Mouse (Mus musculus): ENCODE results near the gene Klk1b1. TPM values are rescaled to one million over a fixed set of nuclear protein-coding genes. Genes with fewer than 3 reads are reported as not detected.
"Not testable (repeated sequence)": the region's sequence is repeated elsewhere in the genome, so short reads cannot be mapped to it uniquely, and the experiment has no call there.

The Klk1b1 gene
- polyA plus RNA-seq, 1 experiment from 2014 or later = not detected

- Histone ChIP-seq H3K27me3 (ENCODE audit: control insufficient read depth, insufficient read depth, low read length) (no peaks in the 10 kb centered on the region), H3K27ac (ENCODE audit: low read depth, low read length) (no peak overlapping the region), H3K36me3 (ENCODE audit: control insufficient read depth, insufficient read depth, low read length) (no peaks in the 10 kb centered on the region), H3K4me2 (ENCODE audit: low read depth, low read length, severe bottlenecking) (no peak overlapping the region), H3K9me3 (ENCODE audit: control insufficient read depth, low read length) (no peaks in the 10 kb centered on the region), H3K9ac (ENCODE audit: low read length) (no peak overlapping the region), H3K4me1 (replicated peaks; ENCODE audit: control insufficient read depth, insufficient read depth, low read length) (no peaks in the 10 kb centered on the region), H3K4me3 (ENCODE audit: low read depth, low read length) (no peak overlapping the region)
- DNase-seq (ENCODE audit: low spot score) (no peak), ATAC-seq (replicated peaks; ENCODE audit: low FRiP score) (no peak)
- 65% methylated on average over 4 of the region's 4 CpGs for WGBS
These were observed 34.2 kb upstream of the Klk1b1 start for GRCm38 (mm10) chr7:43932337-43932736.

- Histone ChIP-seq H3K9me3 (ENCODE audit: control insufficient read depth, low read length) (no peaks in the 10 kb centered on the region), H3K27me3 (ENCODE audit: control insufficient read depth, insufficient read depth, low read length) (no peaks in the 10 kb centered on the region), H3K4me2 (ENCODE audit: low read depth, low read length, severe bottlenecking) (no peak within 1 kb of the TSS), H3K4me1 (replicated peaks; ENCODE audit: control insufficient read depth, insufficient read depth, low read length) (no peaks in the 10 kb centered on the region), H3K4me3 (ENCODE audit: low read depth, low read length) (no peak within 1 kb of the TSS), H3K27ac (ENCODE audit: low read depth, low read length) (no peak within 1 kb of the TSS), H3K9ac (ENCODE audit: low read length) (no peak within 1 kb of the TSS), H3K36me3 (ENCODE audit: control insufficient read depth, insufficient read depth, low read length) (no peaks in the 10 kb centered on the region)
- ATAC-seq (replicated peaks; ENCODE audit: low FRiP score) (no peak), DNase-seq (ENCODE audit: low spot score) (no peak)
- WGBS = 86% methylated on average over 3 of the region's 3 CpGs
These were observed 33.1 kb upstream of the Klk1b1 start, which contains the start of gene Klk15 for GRCm38 (mm10) chr7:43933440-43933839. Gene Klk15, plus strand, starts transcription at chr7:43933740.

GRCm38 (mm10) chr7:43934747-43935146 is 31.8 kb upstream of the Klk1b1 start:
- H3K4me1 ChIP-seq (replicated peaks; ENCODE audit: control insufficient read depth, insufficient read depth, low read length) = no peaks in the 10 kb centered on the region
- no peaks in the 10 kb centered on the region for H3K27me3 ChIP-seq (ENCODE audit: control insufficient read depth, insufficient read depth, low read length)
- no peak overlapping the region for H3K4me2 ChIP-seq (ENCODE audit: low read depth, low read length, severe bottlenecking)
- H3K9me3 ChIP-seq (ENCODE audit: control insufficient read depth, low read length) = no peaks in the 10 kb centered on the region
- no peak overlapping the region for H3K4me3 ChIP-seq (ENCODE audit: low read depth, low read length)
- no peak overlapping the region for H3K27ac ChIP-seq (ENCODE audit: low read depth, low read length)
- ATAC-seq (replicated peaks; ENCODE audit: low FRiP score) = no peak
- no peak overlapping the region for H3K9ac ChIP-seq (ENCODE audit: low read length)
- DNase-seq (ENCODE audit: low spot score) = no peak
- 65% methylated on average over 3 of the region's 3 CpGs for WGBS
- H3K36me3 ChIP-seq (ENCODE audit: control insufficient read depth, insufficient read depth, low read length) = no peaks in the 10 kb centered on the region

GRCm38 (mm10) chr7:43936551-43936950 is 30.0 kb upstream of the Klk1b1 start:
- DNase-seq (ENCODE audit: low spot score) (no peak), ATAC-seq (replicated peaks; ENCODE audit: low FRiP score) (no peak)
- no peak overlapping the region for H3K4me2 ChIP-seq (ENCODE audit: low read depth, low read length, severe bottlenecking)
- no peak overlapping the region for H3K4me3 ChIP-seq (ENCODE audit: low read depth, low read length)
- 89% methylated on average over 14 of the region's 14 CpGs for WGBS
- no peak overlapping the region for H3K9ac ChIP-seq (ENCODE audit: low read length)
- no peaks in the 10 kb centered on the region for H3K4me1 ChIP-seq (replicated peaks; ENCODE audit: control insufficient read depth, insufficient read depth, low read length)
- H3K36me3 ChIP-seq (ENCODE audit: control insufficient read depth, insufficient read depth, low read length) = no peaks in the 10 kb centered on the region
- no peaks in the 10 kb centered on the region for H3K9me3 ChIP-seq (ENCODE audit: control insufficient read depth, low read length)
- no peaks in the 10 kb centered on the region for H3K27me3 ChIP-seq (ENCODE audit: control insufficient read depth, insufficient read depth, low read length)
- no peak overlapping the region for H3K27ac ChIP-seq (ENCODE audit: low read depth, low read length)

GRCm38 (mm10) chr7:43942293-43942692 is 24.3 kb upstream of the Klk1b1 start:
- not testable (repeated sequence) for H3K9me3 ChIP-seq (ENCODE audit: control insufficient read depth, low read length); H3K4me1 ChIP-seq (replicated peaks; ENCODE audit: control insufficient read depth, insufficient read depth, low read length); H3K27ac ChIP-seq (ENCODE audit: low read depth, low read length); H3K36me3 ChIP-seq (ENCODE audit: control insufficient read depth, insufficient read depth, low read length); ATAC-seq (replicated peaks; ENCODE audit: low FRiP score); H3K4me2 ChIP-seq (ENCODE audit: low read depth, low read length, severe bottlenecking); H3K4me3 ChIP-seq (ENCODE audit: low read depth, low read length); H3K27me3 ChIP-seq (ENCODE audit: control insufficient read depth, insufficient read depth, low read length); H3K9ac ChIP-seq (ENCODE audit: low read length); DNase-seq (ENCODE audit: low spot score)
- 78% methylated on average over 3 of the region's 3 CpGs for WGBS

- DNase-seq (ENCODE audit: low spot score) = no peak
- no peaks in the 10 kb centered on the region for H3K27me3 ChIP-seq (ENCODE audit: control insufficient read depth, insufficient read depth, low read length)
- 89% methylated on average over 3 of the region's 3 CpGs for WGBS
- ATAC-seq (replicated peaks; ENCODE audit: low FRiP score) = no peak
- no peak overlapping the region for H3K27ac ChIP-seq (ENCODE audit: low read depth, low read length)
- no peaks in the 10 kb centered on the region for H3K36me3 ChIP-seq (ENCODE audit: control insufficient read depth, insufficient read depth, low read length)
- no peaks in the 10 kb centered on the region for H3K9me3 ChIP-seq (ENCODE audit: control insufficient read depth, low read length)
- no peak overlapping the region for H3K9ac ChIP-seq (ENCODE audit: low read length)
- H3K4me1 ChIP-seq (replicated peaks; ENCODE audit: control insufficient read depth, insufficient read depth, low read length) = no peaks in the 10 kb centered on the region
- H3K4me2 ChIP-seq (ENCODE audit: low read depth, low read length, severe bottlenecking) = no peak overlapping the region
- H3K4me3 ChIP-seq (ENCODE audit: low read depth, low read length) = no peak overlapping the region
These were observed 21.8 kb upstream of the Klk1b1 start for GRCm38 (mm10) chr7:43944727-43945264.

- ATAC-seq (replicated peaks; ENCODE audit: low FRiP score) = no peak
- H3K9me3 ChIP-seq (ENCODE audit: control insufficient read depth, low read length) = no peaks in the 10 kb centered on the region
- no peak within 1 kb of the TSS for H3K4me2 ChIP-seq (ENCODE audit: low read depth, low read length, severe bottlenecking)
- H3K27ac ChIP-seq (ENCODE audit: low read depth, low read length) = no peak within 1 kb of the TSS
- H3K4me3 ChIP-seq (ENCODE audit: low read depth, low read length) = no peak within 1 kb of the TSS
- 85% methylated on average over 2 of the region's 2 CpGs for WGBS
- H3K27me3 ChIP-seq (ENCODE audit: control insufficient read depth, insufficient read depth, low read length) = no peaks in the 10 kb centered on the region
- no peaks in the 10 kb centered on the region for H3K36me3 ChIP-seq (ENCODE audit: control insufficient read depth, insufficient read depth, low read length)
- no peaks in the 10 kb centered on the region for H3K4me1 ChIP-seq (replicated peaks; ENCODE audit: control insufficient read depth, insufficient read depth, low read length)
- DNase-seq (ENCODE audit: low spot score) = no peak
- no peak within 1 kb of the TSS for H3K9ac ChIP-seq (ENCODE audit: low read length)
These were observed 16.2 kb upstream of the Klk1b1 start, which contains the start of gene Klk1b8 for GRCm38 (mm10) chr7:43950364-43950763. Gene Klk1b8, plus strand, starts transcription at chr7:43950664.

- Histone ChIP-seq H3K27me3 (ENCODE audit: control insufficient read depth, insufficient read depth, low read length) (no peaks in the 10 kb centered on the region), H3K27ac (ENCODE audit: low read depth, low read length) (no peak overlapping the region), H3K4me1 (replicated peaks; ENCODE audit: control insufficient read depth, insufficient read depth, low read length) (no peaks in the 10 kb centered on the region), H3K4me3 (ENCODE audit: low read depth, low read length) (no peak overlapping the region), H3K4me2 (ENCODE audit: low read depth, low read length, severe bottlenecking) (no peak overlapping the region), H3K9ac (ENCODE audit: low read length) (no peak overlapping the region), H3K36me3 (ENCODE audit: control insufficient read depth, insufficient read depth, low read length) (no peaks in the 10 kb centered on the region), H3K9me3 (ENCODE audit: control insufficient read depth, low read length) (no peaks in the 10 kb centered on the region)
- 82% methylated on average over 4 of the region's 4 CpGs for WGBS
- DNase-seq (ENCODE audit: low spot score) (no peak), ATAC-seq (replicated peaks; ENCODE audit: low FRiP score) (no peak)
These were observed 13.8 kb upstream of the Klk1b1 start for GRCm38 (mm10) chr7:43952703-43953102.

- H3K4me2 ChIP-seq (ENCODE audit: low read depth, low read length, severe bottlenecking) = no peak overlapping the region
- H3K36me3 ChIP-seq (ENCODE audit: control insufficient read depth, insufficient read depth, low read length) = no peaks in the 10 kb centered on the region
- H3K4me3 ChIP-seq (ENCODE audit: low read depth, low read length) = no peak overlapping the region
- ATAC-seq (replicated peaks; ENCODE audit: low FRiP score) = no peak
- H3K9ac ChIP-seq (ENCODE audit: low read length) = no peak overlapping the region
- no peaks in the 10 kb centered on the region for H3K4me1 ChIP-seq (replicated peaks; ENCODE audit: control insufficient read depth, insufficient read depth, low read length)
- no peaks in the 10 kb centered on the region for H3K27me3 ChIP-seq (ENCODE audit: control insufficient read depth, insufficient read depth, low read length)
- DNase-seq (ENCODE audit: low spot score) = no peak
- no peak overlapping the region for H3K27ac ChIP-seq (ENCODE audit: low read depth, low read length)
- 81% methylated on average over 3 of the region's 3 CpGs for WGBS
- H3K9me3 ChIP-seq (ENCODE audit: control insufficient read depth, low read length) = no peaks in the 10 kb centered on the region
These were observed 507 bp downstream of the Klk1b1 start for GRCm38 (mm10) chr7:43967058-43967457.

Data from forebrain, embryonic 11.5 days (tissue).